Mouse (Mus musculus) neutrophil, adult 83 days (primary cell): ENCODE data around the gene Pf4. TPM values are rescaled to one million over a fixed set of nuclear protein-coding genes. Genes with fewer than 3 reads are reported as not detected.

ENCODE experiments used
- total RNA-seq, 2 experiments: library from RNA; stranded (reverse); gene quantifications; one replicate each; pipeline ENCODE4 v1.2.4; 2023

Pf4 gene
- 10 to 100 TPM; 19.6 to 21.7 TPM for total RNA-seq

DNA sequence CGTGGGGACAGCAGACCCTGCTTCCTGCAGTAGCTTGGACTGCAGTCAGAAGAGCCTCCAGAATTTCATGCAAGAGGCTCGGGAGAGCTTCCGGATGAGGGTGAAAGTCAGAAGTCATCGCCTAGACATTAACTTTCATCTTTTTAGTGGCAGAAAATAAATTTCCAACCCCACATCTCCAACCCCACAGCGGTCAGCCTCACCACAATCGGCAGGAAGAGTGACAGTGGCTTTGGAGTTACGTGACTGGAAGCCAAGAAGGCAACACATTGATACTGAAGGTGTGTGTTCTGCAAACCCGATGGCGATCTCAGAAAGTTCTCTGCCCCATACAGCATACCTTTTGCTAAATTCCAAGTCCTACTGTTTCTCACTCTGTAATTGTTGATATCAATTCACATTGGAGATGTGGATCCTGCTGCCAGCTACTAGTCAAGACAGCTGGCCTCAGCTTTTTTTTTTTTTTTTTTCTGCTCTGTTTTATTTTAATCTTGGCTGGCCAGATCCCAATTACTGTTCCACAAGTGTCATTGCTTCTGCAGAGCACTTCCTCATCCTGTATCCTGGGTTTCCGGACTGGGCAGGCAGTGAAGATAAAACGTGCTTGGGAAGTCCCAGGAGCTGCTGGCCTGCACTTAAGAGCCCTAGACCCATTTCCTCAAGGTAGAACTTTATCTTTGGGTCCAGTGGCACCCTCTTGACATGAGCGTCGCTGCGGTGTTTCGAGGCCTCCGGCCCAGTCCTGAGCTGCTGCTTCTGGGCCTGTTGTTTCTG is at the start of gene Pf4:
Gene Pf4, plus strand, starts transcription at position 556 of the 774 bp plus-strand sequence.

GRCm38 (mm10) chr5:90759077-90760065 is 12.9 kb upstream of the Pf4 start, which contains the start of gene Cxcl5:
Cxcl5 (plus strand) TSS chr5:90759360.

DNA sequence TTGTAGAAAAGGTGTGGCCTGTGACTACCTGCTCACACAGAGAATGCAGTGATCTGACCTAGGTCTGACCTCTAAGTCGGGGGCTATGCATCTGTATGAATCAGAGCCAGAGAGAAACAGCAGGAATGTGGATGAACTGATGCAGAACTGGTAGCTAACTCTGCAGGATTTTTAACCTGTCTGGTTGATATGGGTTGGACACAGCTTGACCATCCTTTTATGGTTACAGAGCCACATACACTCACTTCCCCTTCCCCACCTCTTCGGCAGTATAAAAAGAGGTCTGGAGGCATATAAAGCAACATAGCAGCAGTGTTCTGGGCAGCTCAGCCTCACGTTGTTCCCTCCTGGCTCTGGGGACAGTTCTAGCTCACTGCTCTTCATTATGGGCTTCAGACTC is 4.0 kb upstream of the Pf4 start, which contains the start of gene Ppbp:
Gene Ppbp, plus strand, starts transcription at position 301 of the 400 bp plus-strand sequence.

GRCm38 (mm10) chr5:90785659-90786588 is 13.7 kb downstream of the Pf4 start, which contains the start of gene Cxcl3:
Cxcl3 (plus strand) TSS chr5:90786103.

DNA sequence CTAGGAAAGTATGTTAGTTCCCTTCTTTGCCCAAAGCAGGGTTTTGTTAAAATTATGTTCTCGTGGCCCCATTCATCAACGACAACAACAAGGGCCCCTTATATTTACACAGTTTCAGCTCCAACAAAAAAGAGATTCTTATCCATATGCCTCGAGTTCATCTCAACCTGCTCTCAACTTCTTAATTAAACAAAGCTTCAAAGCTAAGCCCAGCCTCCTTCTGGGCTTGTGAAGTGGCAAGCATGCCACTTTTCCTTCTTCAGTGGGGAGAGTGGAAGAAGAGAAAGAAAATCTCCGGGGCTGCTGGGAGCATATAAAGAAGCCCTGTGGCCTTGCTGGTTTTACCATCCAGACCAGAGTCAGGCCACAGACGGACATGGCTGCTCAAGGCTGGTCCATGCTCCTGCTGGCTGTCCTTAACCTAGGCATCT is 22.0 kb downstream of the Pf4 start, which contains the start of gene Cxcl15:
Gene Cxcl15, plus strand, starts transcription at position 340 of the 431 bp plus-strand sequence.

Other genes with a start within 250 kb of the Pf4 start
- not detected for gene 5830473C10Rik, start 211.3 kb upstream of the Pf4 start, total RNA-seq
- gene Rassf6, start 131.8 kb upstream of the Pf4 start, total RNA-seq: under 1 TPM; 0.15 to 0.53 TPM
- not detected for gene Cxcl5, start 13.1 kb upstream of the Pf4 start, total RNA-seq
- 1 to 10 TPM; 6.2 to 6.4 TPM for gene Ppbp, start 3.9 kb upstream of the Pf4 start, total RNA-seq
- under 1 TPM; 0.94 to 0.95 TPM for gene Cxcl3, start 13.7 kb downstream of the Pf4 start, total RNA-seq
- not detected for gene Cxcl15, start 22.1 kb downstream of the Pf4 start, total RNA-seq
- 1 to 10 TPM in 1 of 2 experiments, under 1 TPM in 1; 0.31 to 1.3 TPM for gene Cxcl1, start 118.8 kb downstream of the Pf4 start, total RNA-seq
- 100 to 1,000 TPM; 247 to 270 TPM for gene Cxcl2, start 131.4 kb downstream of the Pf4 start, total RNA-seq
- gene Mthfd2l, start 158.7 kb downstream of the Pf4 start, total RNA-seq: 1 to 10 TPM; 1.5 to 2.6 TPM